ENCODE assay signal across 28 mouse cellular contexts in genomic region chr10:20121981-20122380, GRCm38 (mm10). TPM values are rescaled to one million over a fixed set of nuclear protein-coding genes. Genes with fewer than 3 reads are reported as not detected.
DNase-seq lines count a peak whose midpoint lies in the region; ATAC-seq and TF ChIP-seq lines count a peak whose summit lies in the region.
"Had no signal": no experiment of that assay in that cellular context is flagged by ENCODE, and none has a peak within 500 bp of the region (broad histone marks: within the 10 kb centered on the region; RNA-seq: fewer than 3 reads in every experiment).

No protein-coding gene starts in this region.

- no peaks in the 10 kb centered on the region for H3K27me3 ChIP-seq in midbrain, postnatal 0 days (ENCODE audit: insufficient read depth, low read length)
- no peaks in the 10 kb centered on the region for H3K27me3 ChIP-seq in midbrain, embryonic 14.5 days (ENCODE audit: control insufficient read depth, insufficient read depth, low read length)
- H3K27me3 ChIP-seq: embryonic facial prominence, embryonic 12.5 days; heart, embryonic 12.5 days; limb, embryonic 12.5 days; liver, embryonic 15.5 days; neural tube, embryonic 15.5 days; stomach, embryonic 15.5 days had no signal

- H3K4me1 ChIP-seq in midbrain, postnatal 0 days (ENCODE audit: insufficient read depth, low read length): no peaks in the 10 kb centered on the region
- no peaks in the 10 kb centered on the region for H3K4me1 ChIP-seq in midbrain, embryonic 14.5 days (ENCODE audit: control insufficient read depth, insufficient read depth, low read length)
- H3K4me1 ChIP-seq: embryonic facial prominence, embryonic 12.5 days; heart, embryonic 12.5 days; liver, embryonic 15.5 days; stomach, embryonic 15.5 days had no signal

- no peak overlapping the region for H3K4me3 ChIP-seq in midbrain, postnatal 0 days (ENCODE audit: low read depth, low read length)
- no peak overlapping the region for H3K4me3 ChIP-seq in midbrain, embryonic 14.5 days (replicated peaks; ENCODE audit: low read depth, low read length)
- H3K4me3 ChIP-seq: embryonic facial prominence, embryonic 12.5 days; gastrocnemius, adult 2 months; heart, adult 2 months; heart, embryonic 12.5 days; limb, embryonic 12.5 days; liver, embryonic 15.5 days; neural tube, embryonic 15.5 days; stomach, embryonic 15.5 days had no signal

- no peak overlapping the region for H3K4me2 ChIP-seq in midbrain, postnatal 0 days (ENCODE audit: low read depth, low read length, poor library complexity, severe bottlenecking)
- no peak overlapping the region for H3K4me2 ChIP-seq in midbrain, embryonic 14.5 days (ENCODE audit: low read length)
- H3K4me2 ChIP-seq: embryonic facial prominence, embryonic 12.5 days; heart, embryonic 12.5 days; hindbrain, embryonic 14.5 days; limb, embryonic 12.5 days; liver, embryonic 15.5 days; lung, embryonic 14.5 days; neural tube, embryonic 15.5 days; stomach, embryonic 15.5 days had no signal

- no peaks in the 10 kb centered on the region for H3K9me3 ChIP-seq in midbrain, postnatal 0 days (ENCODE audit: low read length)
- H3K9me3 ChIP-seq in midbrain, embryonic 14.5 days (ENCODE audit: control insufficient read depth, low read length): no peaks in the 10 kb centered on the region
- H3K9me3 ChIP-seq: embryonic facial prominence, embryonic 12.5 days; heart, embryonic 12.5 days; limb, embryonic 12.5 days; liver, embryonic 15.5 days; neural tube, embryonic 15.5 days; stomach, embryonic 15.5 days had no signal

- H3K27ac ChIP-seq in midbrain, postnatal 0 days (ENCODE audit: low read depth, low read length): no peak overlapping the region
- H3K27ac ChIP-seq in midbrain, embryonic 14.5 days (replicated peaks; ENCODE audit: low read depth, low read length): no peak overlapping the region
- H3K27ac ChIP-seq: embryonic facial prominence, embryonic 12.5 days; gastrocnemius, adult 2 months; heart, adult 2 months; hindbrain, embryonic 14.5 days; limb, embryonic 12.5 days; liver, embryonic 15.5 days; neural tube, embryonic 15.5 days; stomach, embryonic 15.5 days had no signal

- WGBS in midbrain, postnatal 0 days: 83% methylated on average over 4 of the region's 4 CpGs
- WGBS in midbrain, embryonic 14.5 days: 88% methylated on average over 4 of the region's 4 CpGs

- DNase-seq in adrenal gland, adult 8-10 months: peak; percentile 38
- DNase-seq in adrenal gland, postnatal 4 days (ENCODE audit: low spot score in 2 of 2): no peak
- DNase-seq in cerebellum, adult 8-10 months: peak; percentile 27
- no peak for DNase-seq in cerebellum, postnatal 4 days (ENCODE audit: low spot score in 2 of 2)
- DNase-seq in midbrain, postnatal 0 days (ENCODE audit: low spot score): peak; percentile 34
- DNase-seq in midbrain, embryonic 14.5 days: no peak
- no peak for DNase-seq in Muller cell, postnatal 12 days (ENCODE audit: inconsistent ontology term)
- no peak for DNase-seq in right cerebral cortex, postnatal 36 days (ENCODE audit: low spot score in 2 of 2)
- DNase-seq: embryo, embryonic 11 days; gastrocnemius, adult 2 months; heart, adult 2 months; heart, postnatal 4 days; kidney, adult 11 months; kidney, postnatal 14 days; layer of hippocampus, adult 9-11 months; lung, embryonic 14.5 days; lung, postnatal 14 days; retina, postnatal 1 day; right cerebral cortex, postnatal 14 days had no signal

- no peak for ATAC-seq in midbrain, postnatal 0 days (ENCODE audit: low FRiP score)
- ATAC-seq in midbrain, embryonic 14.5 days (ENCODE audit: low FRiP score, low TSS enrichment): no peak
- ATAC-seq: forebrain, embryonic 14.5 days; inflammation-experienced regulatory T-cells, adult 6 months had no signal

- no peaks in the 10 kb centered on the region for H3K36me3 ChIP-seq in midbrain, postnatal 0 days (ENCODE audit: insufficient read depth, low read length)
- no peaks in the 10 kb centered on the region for H3K36me3 ChIP-seq in midbrain, embryonic 14.5 days (ENCODE audit: control insufficient read depth, insufficient read depth, low read length)
- H3K36me3 ChIP-seq: embryonic facial prominence, embryonic 12.5 days; limb, embryonic 12.5 days; neural tube, embryonic 15.5 days; stomach, embryonic 15.5 days had no signal

- TF ChIP-seq CTCF in midbrain, postnatal 0 days (IDR thresholded peaks at IDR 0.05): no peak

- no peak overlapping the region for H3K9ac ChIP-seq in midbrain, postnatal 0 days (replicated peaks; ENCODE audit: low read length, poor library complexity, severe bottlenecking)
- H3K9ac ChIP-seq in midbrain, embryonic 14.5 days (replicated peaks; ENCODE audit: low read length): no peak overlapping the region
- H3K9ac ChIP-seq: embryonic facial prominence, embryonic 12.5 days; heart, embryonic 12.5 days; hindbrain, embryonic 14.5 days; limb, embryonic 12.5 days; liver, embryonic 15.5 days; lung, embryonic 14.5 days; neural tube, embryonic 15.5 days; stomach, embryonic 15.5 days had no signal

RNA-seq across cellular contexts. Expression of gene Map7, which starts 26.3 kb away (rescaled TPM):
- 10 to 100 TPM; 15.5 to 35.4 (median 22.3) TPM for total RNA-seq in adrenal gland, adult 8-10 months (2022)
- total RNA-seq in adrenal gland, postnatal 4 days (2021): 10 to 100 TPM; 34.3 to 44.6 TPM
- total RNA-seq in midbrain, postnatal 0 days (2014; rRNA removed): 8.3 and 13.9 TPM in 2 replicates
- 6.6 and 8.7 TPM in 2 replicates for polyA plus RNA-seq in midbrain, postnatal 0 days (2015; fragmentation: Nextera tagmentation; extraction: Ambion mirVana)
- 5.2 and 5.3 TPM in 2 replicates for polyA plus RNA-seq in midbrain, embryonic 14.5 days (2014; fragmentation: Nextera tagmentation; extraction: Ambion mirVana)

Comparison
In these comparisons a context has a peak if more than half of its experiments do, and no peak if none do; other contexts are left out.
1. DNase-seq: peak in adrenal gland, adult 8-10 months (single experiment), cerebellum, adult 8-10 months (single experiment) and midbrain, postnatal 0 days (single experiment); none in adrenal gland, postnatal 4 days (0 of 2), cerebellum, postnatal 4 days (0 of 2), midbrain, embryonic 14.5 days (single experiment), Muller cell, postnatal 12 days (single experiment) and right cerebral cortex, postnatal 36 days (0 of 2).